Mouse (Mus musculus) testis, adult 2 months (tissue): ENCODE measurements around the gene Gas2.

Experiments used
- CTCF ChIP-seq: fragments of 200-500 bp; IDR thresholded peaks from 2 replicates; pipeline ENCODE4 v1.5.1; 2012; ENCODE audit warnings: low read depth, mild to moderate bottlenecking, inconsistent platforms, low read length, moderate library complexity; ENCODE audit not compliant: control insufficient read depth, insufficient read depth, insufficient replicate concordance
- POLR2A ChIP-seq: fragments of 200-500 bp; IDR thresholded peaks from 2 replicates; pipeline ENCODE4 v1.6.1; 2012; ENCODE audit warnings: low read depth, mild to moderate bottlenecking, inconsistent platforms, low read length, moderate library complexity; ENCODE audit not compliant: control insufficient read depth

- TF ChIP-seq CTCF (no peak), POLR2A (no peak)
These were observed 93.7 kb downstream of the Gas2 start for GRCm38 (mm10) chr7:51955424-51956041.
